Mouse (Mus musculus) cerebellum, adult 2 months (tissue): ENCODE data around the gene Gm10392.

Source experiments
- CTCF ChIP-seq: fragments of 200-500 bp; IDR thresholded peaks from 2 replicates; pipeline ENCODE4 v1.5.1; 2011; ENCODE audit warnings: low read depth, mild to moderate bottlenecking, control low read depth, low read length, moderate library complexity, borderline replicate concordance; ENCODE audit not compliant: insufficient read depth
- POLR2A ChIP-seq: fragments of 200-500 bp; IDR thresholded peaks from 2 replicates; pipeline ENCODE4 v1.6.1; 2011; ENCODE audit warnings: low read length, control low read depth, borderline replicate concordance; ENCODE audit not compliant: insufficient read depth

- TF ChIP-seq POLR2A (no peak), CTCF (no peak)
Measured at GRCm38 (mm10) chr11:77485229-77485628, 33.8 kb downstream of the Gm10392 start.
